Mouse (Mus musculus): ENCODE measurements around the gene Pxylp1. TPM values are rescaled to one million over a fixed set of nuclear protein-coding genes. Genes with fewer than 3 reads are reported as not detected.

The Pxylp1 gene
- total RNA-seq, 1 experiment = 3.6 TPM

- TF ChIP-seq ZC3H11A (IDR thresholded peaks at IDR 0.05; ENCODE audit: borderline replicate concordance, low read depth, low read length) (no peak), CHD2 (IDR thresholded peaks at IDR 0.05; ENCODE audit: low read depth, low read length) (no peak), HCFC1 (IDR thresholded peaks at IDR 0.05; ENCODE audit: borderline replicate concordance, insufficient read depth, low read length) (peak; percentile 89)
- peaks cover 5% of the 10 kb centered on the region in 2 experiments for H3K4me1 ChIP-seq (ENCODE audit: control insufficient read depth in 2 of 2, insufficient read depth in 2 of 2, low read length in 2 of 2, poor library complexity in 1 of 2)
- peak overlapping the region; percentile 8 to 69; a peak in 2 of 4 replicates for H3K4me3 ChIP-seq (ENCODE audit: insufficient read depth in 1 of 2, low read depth in 1 of 2, low read length in 2 of 2, poor library complexity in 1 of 2, severe bottlenecking in 1 of 2)
- no peaks in the 10 kb centered on the region for H3K36me3 ChIP-seq (ENCODE audit: control insufficient read depth, insufficient read depth, low read length, poor library complexity, severe bottlenecking)
- 0 out of 2 replicates have a peak overlapping the region, but pooled peaks have one; percentile 67 for H3K27ac ChIP-seq (ENCODE audit: insufficient read depth, low read depth, low read length, poor library complexity, severe bottlenecking)
- DNase-seq (ENCODE audit: low read depth, low spot score) = no peak
- H3K9me3 ChIP-seq (ENCODE audit: control insufficient read depth, insufficient read depth, low read depth, low read length) = no peaks in the 10 kb centered on the region
- H3K9ac ChIP-seq (ENCODE audit: insufficient read depth, low read depth, low read length, poor library complexity, severe bottlenecking) = peak overlapping the region; percentile 78; the same call in 1 of the 2 replicates
- in situ Hi-C loops (cut with MboI; ENCODE audit: low sequenced_read_pairs in 2 of 2, unreplicated experiment in 2 of 2) = no loop called here
Observed at GRCm38 (mm10) chr9:96795399-96795928, 97.0 kb downstream of the Pxylp1 start.

- Histone ChIP-seq H3K4me3 (ENCODE audit: insufficient read depth in 1 of 2, low read depth in 1 of 2, low read length in 2 of 2, poor library complexity in 1 of 2, severe bottlenecking in 1 of 2) (no peak overlapping the region), H3K9me3 (ENCODE audit: control insufficient read depth, insufficient read depth, low read depth, low read length) (no peaks in the 10 kb centered on the region), H3K9ac (ENCODE audit: insufficient read depth, low read depth, low read length, poor library complexity, severe bottlenecking) (no peak overlapping the region), H3K4me1 (ENCODE audit: control insufficient read depth in 2 of 2, insufficient read depth in 2 of 2, low read length in 2 of 2, poor library complexity in 1 of 2) (no peaks in the 10 kb centered on the region; a peak in 3 of 4 replicates), H3K27ac (ENCODE audit: insufficient read depth, low read depth, low read length, poor library complexity, severe bottlenecking) (no peak overlapping the region), H3K36me3 (ENCODE audit: control insufficient read depth, insufficient read depth, low read length, poor library complexity, severe bottlenecking) (no peaks in the 10 kb centered on the region)
- no peak for DNase-seq (ENCODE audit: low read depth, low spot score)
- in situ Hi-C loops (cut with MboI; ENCODE audit: low sequenced_read_pairs in 2 of 2, unreplicated experiment in 2 of 2) = no loop called here
- TF ChIP-seq CHD2 (IDR thresholded peaks at IDR 0.05; ENCODE audit: low read depth, low read length) (no peak), HCFC1 (IDR thresholded peaks at IDR 0.05; ENCODE audit: borderline replicate concordance, insufficient read depth, low read length) (no peak), ZC3H11A (IDR thresholded peaks at IDR 0.05; ENCODE audit: borderline replicate concordance, low read depth, low read length) (no peak), MAFK (IDR thresholded peaks at IDR 0.05; ENCODE audit: insufficient read depth, low read depth, low read length) (no peak)
Observed at GRCm38 (mm10) chr9:96794601-96795000, 97.9 kb downstream of the Pxylp1 start.

- no peaks in the 10 kb centered on the region; a peak in 3 of 4 replicates for H3K4me1 ChIP-seq (ENCODE audit: control insufficient read depth in 2 of 2, insufficient read depth in 2 of 2, low read length in 2 of 2, poor library complexity in 1 of 2)
- H3K27ac ChIP-seq (ENCODE audit: insufficient read depth, low read depth, low read length, poor library complexity, severe bottlenecking) = no peak overlapping the region
- no peak for TF ChIP-seq HCFC1 (IDR thresholded peaks at IDR 0.05; ENCODE audit: borderline replicate concordance, insufficient read depth, low read length)
- TF ChIP-seq ZNF384 (IDR thresholded peaks at IDR 0.05; ENCODE audit: low read depth, low read length) = no peak
- no peak for TF ChIP-seq CHD2 (IDR thresholded peaks at IDR 0.05; ENCODE audit: low read depth, low read length)
- TF ChIP-seq MAFK (IDR thresholded peaks at IDR 0.05; ENCODE audit: insufficient read depth, low read depth, low read length) = no peak
- no peak for TF ChIP-seq ZC3H11A (IDR thresholded peaks at IDR 0.05; ENCODE audit: borderline replicate concordance, low read depth, low read length)
- no peak for DNase-seq (ENCODE audit: low read depth, low spot score)
- H3K4me3 ChIP-seq (ENCODE audit: insufficient read depth in 1 of 2, low read depth in 1 of 2, low read length in 2 of 2, poor library complexity in 1 of 2, severe bottlenecking in 1 of 2) = no peak overlapping the region
- no peaks in the 10 kb centered on the region for H3K36me3 ChIP-seq (ENCODE audit: control insufficient read depth, insufficient read depth, low read length, poor library complexity, severe bottlenecking)
- H3K9me3 ChIP-seq (ENCODE audit: control insufficient read depth, insufficient read depth, low read depth, low read length) = no peaks in the 10 kb centered on the region
- in situ Hi-C loops (cut with MboI; ENCODE audit: low sequenced_read_pairs in 2 of 2, unreplicated experiment in 2 of 2) = no loop called here
- no peak overlapping the region for H3K9ac ChIP-seq (ENCODE audit: insufficient read depth, low read depth, low read length, poor library complexity, severe bottlenecking)
Observed at GRCm38 (mm10) chr9:96792543-96792942, 99.9 kb downstream of the Pxylp1 start.

- DNase-seq (ENCODE audit: low read depth, low spot score) = no peak
- in situ Hi-C loops (cut with MboI; ENCODE audit: low sequenced_read_pairs in 2 of 2, unreplicated experiment in 2 of 2) = no loop called here
- no peak overlapping the region for H3K4me3 ChIP-seq (ENCODE audit: insufficient read depth in 1 of 2, low read depth in 1 of 2, low read length in 2 of 2, poor library complexity in 1 of 2, severe bottlenecking in 1 of 2)
Observed at GRCm38 (mm10) chr9:96790389-96791007, 102.0 kb downstream of the Pxylp1 start.

More at GRCm38 (mm10) chr9:96790389-96791007, 102.0 kb downstream of the Pxylp1 start:
- no peaks in the 10 kb centered on the region for H3K9me3 ChIP-seq (ENCODE audit: control insufficient read depth, insufficient read depth, low read depth, low read length)
- H3K4me1 ChIP-seq (ENCODE audit: control insufficient read depth in 2 of 2, insufficient read depth in 2 of 2, low read length in 2 of 2, poor library complexity in 1 of 2) = no peaks in the 10 kb centered on the region; a peak in 2 of 4 replicates
- no peaks in the 10 kb centered on the region for H3K36me3 ChIP-seq (ENCODE audit: control insufficient read depth, insufficient read depth, low read length, poor library complexity, severe bottlenecking)
- no peak overlapping the region for H3K9ac ChIP-seq (ENCODE audit: insufficient read depth, low read depth, low read length, poor library complexity, severe bottlenecking)
- no peak overlapping the region for H3K27ac ChIP-seq (ENCODE audit: insufficient read depth, low read depth, low read length, poor library complexity, severe bottlenecking)
- TF ChIP-seq ZC3H11A (IDR thresholded peaks at IDR 0.05; ENCODE audit: borderline replicate concordance, low read depth, low read length) (peak; percentile 31; the same call in 1 of the 2 replicates), ZNF384 (IDR thresholded peaks at IDR 0.05; ENCODE audit: low read depth, low read length) (peak; percentile 57; the same call in 1 of the 2 replicates), HCFC1 (IDR thresholded peaks at IDR 0.05; ENCODE audit: borderline replicate concordance, insufficient read depth, low read length) (no peak)

Data from ES-E14 (cell line).